Mouse (Mus musculus): Measurements from ENCODE around the gene Sdccag8. TPM values are rescaled to one million over a fixed set of nuclear protein-coding genes. Genes with fewer than 3 reads are reported as not detected.

Gene Sdccag8
- polyA plus RNA-seq, 1 experiment from 2014 or later, result 8.6 TPM

DNA sequence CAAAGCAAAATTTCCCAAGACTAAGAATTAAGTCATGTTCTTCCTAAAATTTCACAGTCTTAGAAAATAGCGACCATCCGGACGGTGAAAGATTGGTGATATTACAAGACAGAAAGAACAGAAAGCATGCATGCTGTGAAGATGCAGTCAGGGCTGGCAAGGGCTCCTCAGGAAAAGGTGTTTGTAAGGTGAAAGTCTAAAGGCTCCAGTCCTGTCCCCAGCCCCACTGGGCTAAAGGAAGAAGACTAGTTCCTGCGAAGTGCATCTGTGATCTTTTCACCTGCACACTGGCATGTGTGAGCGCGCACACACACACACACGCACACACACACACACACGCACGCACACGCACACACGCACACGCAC is 130.7 kb downstream of the Sdccag8 start:
- Histone ChIP-seq H3K4me3 (no peak overlapping the region), H3K9ac (no peak overlapping the region), H3K27me3 (no peaks in the 10 kb centered on the region), H3K27ac (no peak overlapping the region), H3K36me3 (no peaks in the 10 kb centered on the region), H3K4me1 (replicated peaks) (no peaks in the 10 kb centered on the region), H3K4me2 (no peak overlapping the region), H3K9me3 (replicated peaks) (no peaks in the 10 kb centered on the region)
- 84% methylated on average over 12 of the region's 12 CpGs for WGBS
- ATAC-seq (replicated peaks; ENCODE audit: insufficient number of reproducible peaks, insufficient read depth, low FRiP score, low read depth), result no peak

DNA sequence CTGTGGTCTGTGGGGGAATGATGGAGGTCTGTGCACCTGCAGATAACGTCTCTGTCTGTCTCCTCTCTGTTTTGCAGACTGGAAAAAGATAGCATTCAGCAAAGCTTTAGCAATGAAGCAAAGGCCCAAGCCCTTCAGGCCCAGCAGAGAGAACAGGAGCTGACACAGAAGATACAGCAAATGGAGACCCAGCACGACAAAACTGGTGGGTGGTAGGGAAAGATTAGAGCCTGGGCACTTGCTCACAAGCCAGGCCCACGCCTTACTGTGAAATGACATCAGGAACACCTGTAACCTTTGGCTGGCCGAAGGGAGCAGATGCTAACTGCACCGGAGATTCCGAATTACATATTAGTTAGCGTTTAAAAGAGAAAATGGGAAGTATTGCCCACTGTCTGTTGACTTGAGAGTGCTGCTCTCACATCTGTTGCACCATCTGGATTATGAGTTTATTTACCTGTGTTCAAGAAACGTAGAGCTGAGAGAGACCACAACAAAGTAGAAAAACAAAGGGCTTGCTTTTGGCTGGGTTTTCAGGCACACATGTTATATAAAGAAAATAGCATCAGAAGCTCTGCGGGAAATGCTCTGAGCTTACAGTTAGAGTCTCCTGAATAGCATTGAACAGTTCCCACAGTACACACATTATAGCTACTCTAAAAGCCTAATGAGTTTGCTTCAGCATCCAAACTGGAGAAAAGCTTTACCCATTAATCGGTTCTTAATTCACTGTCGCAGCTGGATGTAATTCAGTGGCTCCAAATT is 131.8 kb downstream of the Sdccag8 start:
- H3K36me3 ChIP-seq, result no peaks in the 10 kb centered on the region
- H3K4me2 ChIP-seq, result no peak overlapping the region
- WGBS, result 81% methylated on average over 11 of the region's 11 CpGs
- no peaks in the 10 kb centered on the region for H3K9me3 ChIP-seq (replicated peaks)
- no peak overlapping the region for H3K9ac ChIP-seq
- H3K27ac ChIP-seq, result peak overlapping the region; percentile 1; the same call in 1 of the 2 replicates
- no peaks in the 10 kb centered on the region for H3K4me1 ChIP-seq (replicated peaks)
- H3K27me3 ChIP-seq, result no peaks in the 10 kb centered on the region
- ATAC-seq (replicated peaks; ENCODE audit: insufficient number of reproducible peaks, insufficient read depth, low FRiP score, low read depth), result no peak
- no peak overlapping the region for H3K4me3 ChIP-seq

DNA sequence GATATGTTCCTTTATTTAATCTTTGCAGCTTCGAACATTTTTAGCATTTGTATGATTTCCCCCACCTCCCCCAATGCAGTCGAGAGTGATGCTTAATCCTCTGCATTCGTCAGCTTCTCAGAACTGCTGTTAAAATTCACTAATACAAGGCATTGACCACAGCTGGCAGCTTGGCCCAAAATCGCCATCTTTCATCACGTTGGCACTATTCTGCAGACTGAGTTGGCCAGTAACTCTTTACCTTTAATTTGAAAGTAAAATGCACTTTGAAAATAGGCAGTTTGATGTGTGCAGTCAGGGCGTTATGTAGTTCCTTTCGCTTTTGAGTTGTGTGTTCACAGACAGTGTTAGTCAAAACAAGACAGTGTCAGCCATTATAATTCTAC is 132.3 kb downstream of the Sdccag8 start:
- no peak for ATAC-seq (replicated peaks; ENCODE audit: insufficient number of reproducible peaks, insufficient read depth, low FRiP score, low read depth)
- Histone ChIP-seq H3K27me3 (no peaks in the 10 kb centered on the region), H3K9ac (no peak overlapping the region), H3K4me3 (no peak overlapping the region), H3K9me3 (replicated peaks) (no peaks in the 10 kb centered on the region), H3K4me1 (replicated peaks) (no peaks in the 10 kb centered on the region), H3K36me3 (no peaks in the 10 kb centered on the region), H3K4me2 (no peak overlapping the region), H3K27ac (no peak overlapping the region)
- 82% methylated on average over 7 of the region's 7 CpGs for WGBS

- 70% methylated on average over 6 of the region's 6 CpGs for WGBS
- H3K27ac ChIP-seq, result no peak overlapping the region
- H3K9me3 ChIP-seq (replicated peaks), result no peaks in the 10 kb centered on the region
- H3K4me1 ChIP-seq (replicated peaks), result no peaks in the 10 kb centered on the region
- no peak for ATAC-seq (replicated peaks; ENCODE audit: insufficient number of reproducible peaks, insufficient read depth, low FRiP score, low read depth)
- no peaks in the 10 kb centered on the region for H3K27me3 ChIP-seq
- H3K36me3 ChIP-seq, result no peaks in the 10 kb centered on the region
- no peak overlapping the region for H3K9ac ChIP-seq
- H3K4me3 ChIP-seq, result no peak overlapping the region
- H3K4me2 ChIP-seq, result no peak overlapping the region
Measured at GRCm38 (mm10) chr1:176948861-176949260, 134.4 kb downstream of the Sdccag8 start.

DNA sequence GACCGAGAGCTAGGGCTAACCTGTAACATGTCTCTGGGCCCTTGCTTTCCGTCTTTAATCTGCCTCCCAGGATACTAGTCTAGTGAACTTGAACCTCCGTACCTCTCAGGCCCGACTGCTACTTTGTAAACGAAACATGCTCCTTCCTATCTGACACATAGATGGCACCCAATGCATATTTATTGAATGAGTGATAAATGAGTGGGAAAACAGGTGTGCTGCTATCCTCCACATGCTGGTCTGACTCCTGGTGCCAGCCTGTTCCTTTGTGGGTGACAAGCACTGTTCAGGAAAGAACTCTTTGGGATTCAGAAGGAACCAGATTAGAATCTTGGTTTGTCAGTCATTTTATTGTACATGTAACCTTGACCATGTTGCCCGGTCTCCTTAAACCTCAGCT is 134.9 kb downstream of the Sdccag8 start:
- 84% methylated on average over 6 of the region's 6 CpGs for WGBS
- no peak overlapping the region for H3K4me3 ChIP-seq
- no peak for ATAC-seq (replicated peaks; ENCODE audit: insufficient number of reproducible peaks, insufficient read depth, low FRiP score, low read depth)

GRCm38 (mm10) chr1:176950061-176950460 is 135.6 kb downstream of the Sdccag8 start:
- Histone ChIP-seq H3K36me3 (no peaks in the 10 kb centered on the region), H3K4me3 (no peak overlapping the region), H3K9ac (no peak overlapping the region), H3K4me1 (replicated peaks) (no peaks in the 10 kb centered on the region), H3K9me3 (replicated peaks) (no peaks in the 10 kb centered on the region), H3K27ac (no peak overlapping the region), H3K27me3 (no peaks in the 10 kb centered on the region), H3K4me2 (no peak overlapping the region)
- 84% methylated on average over 6 of the region's 6 CpGs for WGBS
- no peak for ATAC-seq (replicated peaks; ENCODE audit: insufficient number of reproducible peaks, insufficient read depth, low FRiP score, low read depth)

More for the DNA sequence above, 134.9 kb downstream of the Sdccag8 start:
- H3K27ac ChIP-seq, result no peak overlapping the region
- no peaks in the 10 kb centered on the region for H3K9me3 ChIP-seq (replicated peaks)
- no peaks in the 10 kb centered on the region for H3K4me1 ChIP-seq (replicated peaks)
- no peaks in the 10 kb centered on the region for H3K27me3 ChIP-seq
- H3K36me3 ChIP-seq, result no peaks in the 10 kb centered on the region
- no peak overlapping the region for H3K9ac ChIP-seq
- H3K4me2 ChIP-seq, result no peak overlapping the region

DNA sequence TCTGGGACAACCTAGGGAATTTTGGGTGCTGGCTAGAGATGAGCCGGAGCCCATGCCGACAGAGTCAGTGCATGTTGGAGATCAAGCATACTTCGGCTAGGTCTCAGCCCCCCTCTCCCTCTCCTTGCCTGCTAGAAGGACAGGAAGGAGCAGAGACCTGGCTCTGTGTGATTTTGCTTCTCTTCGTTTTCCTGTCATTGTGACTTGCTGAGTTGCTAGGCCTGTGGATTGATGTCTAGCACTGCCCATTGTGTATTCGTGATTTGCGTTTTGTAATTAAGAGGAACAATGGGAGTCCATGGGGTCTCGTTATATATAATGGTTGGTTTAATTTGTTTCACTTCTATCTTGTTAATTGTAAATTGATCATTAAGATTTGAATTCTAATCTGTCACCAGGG is 137.4 kb downstream of the Sdccag8 start:
- H3K4me3 ChIP-seq, result no peak overlapping the region
- H3K9me3 ChIP-seq (replicated peaks), result no peaks in the 10 kb centered on the region
- H3K4me1 ChIP-seq (replicated peaks), result no peaks in the 10 kb centered on the region
- no peak for ATAC-seq (replicated peaks; ENCODE audit: insufficient number of reproducible peaks, insufficient read depth, low FRiP score, low read depth)
- H3K27me3 ChIP-seq, result no peaks in the 10 kb centered on the region
- no peak overlapping the region for H3K4me2 ChIP-seq
- no peaks in the 10 kb centered on the region for H3K36me3 ChIP-seq
- H3K27ac ChIP-seq, result no peak overlapping the region
- 63% methylated on average over 7 of the region's 7 CpGs for WGBS
- H3K9ac ChIP-seq, result no peak overlapping the region

DNA sequence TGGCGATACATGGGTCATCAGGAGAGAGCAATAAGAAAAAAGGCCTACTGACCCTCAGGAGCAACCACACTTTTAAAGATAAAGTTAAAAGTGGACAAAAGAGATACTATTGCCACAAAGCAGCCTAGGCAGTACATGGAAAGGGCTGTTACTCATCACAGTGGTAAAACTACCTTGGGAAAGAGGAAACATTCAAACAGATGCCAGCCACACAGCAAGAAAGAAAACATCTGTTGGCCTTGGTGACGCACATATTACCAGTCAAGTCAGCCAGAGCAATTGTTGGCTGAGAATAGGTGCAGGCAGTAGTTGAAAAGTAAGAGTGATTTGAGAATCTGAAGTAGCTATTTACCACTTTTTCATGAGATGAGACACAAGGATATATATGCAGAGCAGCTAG is 143.9 kb downstream of the Sdccag8 start:
- H3K9me3 ChIP-seq (replicated peaks), result no peaks in the 10 kb centered on the region
- no peak for ATAC-seq (replicated peaks; ENCODE audit: insufficient number of reproducible peaks, insufficient read depth, low FRiP score, low read depth)
- H3K4me2 ChIP-seq, result no peak overlapping the region
- no peaks in the 10 kb centered on the region for H3K36me3 ChIP-seq
- no peak overlapping the region for H3K9ac ChIP-seq
- no peaks in the 10 kb centered on the region for H3K4me1 ChIP-seq (replicated peaks)
- H3K27ac ChIP-seq, result no peak overlapping the region
- 83% methylated on average over 2 of the region's 2 CpGs for WGBS
- no peak overlapping the region for H3K4me3 ChIP-seq
- H3K27me3 ChIP-seq, result no peaks in the 10 kb centered on the region

DNA sequence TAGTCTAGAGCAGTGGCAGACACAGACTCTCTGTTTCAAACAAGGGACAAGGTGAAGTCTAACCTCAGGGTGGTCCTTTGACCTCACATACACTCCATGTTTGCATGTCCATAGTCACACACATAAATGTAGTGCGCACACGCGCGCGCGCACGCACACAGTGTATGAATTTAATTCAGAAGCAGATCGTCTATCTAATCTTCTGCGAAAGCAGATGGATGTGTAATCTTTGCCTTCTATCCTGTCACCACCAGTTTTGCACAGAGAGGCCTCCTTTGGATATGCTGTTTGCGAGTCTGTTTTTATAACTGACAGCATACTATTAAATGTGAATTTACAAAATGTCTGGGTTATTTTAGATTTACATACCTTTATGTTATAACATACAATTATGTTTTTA is 147.3 kb downstream of the Sdccag8 start:
- no peak overlapping the region for H3K4me2 ChIP-seq
- WGBS, result 93% methylated on average over 10 of the region's 10 CpGs
- no peak overlapping the region for H3K9ac ChIP-seq
- H3K9me3 ChIP-seq (replicated peaks), result no peaks in the 10 kb centered on the region
- no peaks in the 10 kb centered on the region for H3K27me3 ChIP-seq
- ATAC-seq (replicated peaks; ENCODE audit: insufficient number of reproducible peaks, insufficient read depth, low FRiP score, low read depth), result no peak
- H3K4me1 ChIP-seq (replicated peaks), result no peaks in the 10 kb centered on the region
- H3K4me3 ChIP-seq, result no peak overlapping the region
- H3K27ac ChIP-seq, result no peak overlapping the region
- H3K36me3 ChIP-seq, result no peaks in the 10 kb centered on the region

DNA sequence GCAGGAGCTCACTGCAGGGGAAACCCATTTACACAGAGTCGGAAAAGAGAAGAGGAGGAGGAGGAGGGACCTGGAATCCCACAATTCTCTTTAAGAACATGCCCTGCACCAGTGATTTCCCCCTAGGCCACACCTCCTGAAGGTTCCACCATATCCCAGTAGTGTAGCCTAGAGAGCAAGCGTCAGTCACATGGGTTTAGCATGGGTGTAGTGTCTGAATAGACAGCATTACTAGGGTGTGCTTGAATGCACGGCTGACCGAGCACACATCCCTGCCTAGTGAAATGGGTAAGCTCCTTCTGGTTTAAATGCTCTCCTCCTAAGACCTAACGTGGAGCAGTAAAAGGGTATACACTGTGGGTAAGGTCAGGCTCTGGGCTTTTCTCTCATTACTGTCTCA is 148.4 kb downstream of the Sdccag8 start:
- Histone ChIP-seq H3K27me3 (no peaks in the 10 kb centered on the region), H3K27ac (no peak overlapping the region), H3K4me3 (no peak overlapping the region), H3K9ac (no peak overlapping the region), H3K9me3 (replicated peaks) (no peaks in the 10 kb centered on the region), H3K4me1 (replicated peaks) (no peaks in the 10 kb centered on the region), H3K36me3 (no peaks in the 10 kb centered on the region), H3K4me2 (no peak overlapping the region)
- no peak for ATAC-seq (replicated peaks; ENCODE audit: insufficient number of reproducible peaks, insufficient read depth, low FRiP score, low read depth)
- 84% methylated on average over 5 of the region's 5 CpGs for WGBS

GRCm38 (mm10) chr1:176967299-176967698 is 152.8 kb downstream of the Sdccag8 start:
- Histone ChIP-seq H3K4me2 (no peak overlapping the region), H3K9me3 (replicated peaks) (no peaks in the 10 kb centered on the region), H3K9ac (no peak overlapping the region), H3K36me3 (no peaks in the 10 kb centered on the region), H3K4me1 (replicated peaks) (no peaks in the 10 kb centered on the region), H3K27ac (no peak overlapping the region), H3K27me3 (no peaks in the 10 kb centered on the region), H3K4me3 (no peak overlapping the region)
- WGBS, result 88% methylated on average over 3 of the region's 3 CpGs
- ATAC-seq (replicated peaks; ENCODE audit: insufficient number of reproducible peaks, insufficient read depth, low FRiP score, low read depth), result no peak

All from heart, embryonic 15.5 days (tissue).